Mouse (Mus musculus) heart, adult 8-10 months (tissue): ENCODE measurements around the gene Islr. TPM values are rescaled to one million over a fixed set of nuclear protein-coding genes. Genes with fewer than 3 reads are reported as not detected.
A peak's percentile ranks its signal among the peaks of the same experiment; 100 is the strongest.

Source experiments
- DNase-seq: peaks from one replicate; pipeline ENCODE4 v3.0.0; 2022; ENCODE audit warnings: low spot score
- total RNA-seq, 4 experiments: library from RNA; stranded (reverse); gene quantifications; 2 replicates each; pipeline ENCODE4 v1.2.4; 2022

The Islr gene
- total RNA-seq, 4 experiments from 2014 or later = 18.0 to 21.1 (median 19.4) TPM

DNA sequence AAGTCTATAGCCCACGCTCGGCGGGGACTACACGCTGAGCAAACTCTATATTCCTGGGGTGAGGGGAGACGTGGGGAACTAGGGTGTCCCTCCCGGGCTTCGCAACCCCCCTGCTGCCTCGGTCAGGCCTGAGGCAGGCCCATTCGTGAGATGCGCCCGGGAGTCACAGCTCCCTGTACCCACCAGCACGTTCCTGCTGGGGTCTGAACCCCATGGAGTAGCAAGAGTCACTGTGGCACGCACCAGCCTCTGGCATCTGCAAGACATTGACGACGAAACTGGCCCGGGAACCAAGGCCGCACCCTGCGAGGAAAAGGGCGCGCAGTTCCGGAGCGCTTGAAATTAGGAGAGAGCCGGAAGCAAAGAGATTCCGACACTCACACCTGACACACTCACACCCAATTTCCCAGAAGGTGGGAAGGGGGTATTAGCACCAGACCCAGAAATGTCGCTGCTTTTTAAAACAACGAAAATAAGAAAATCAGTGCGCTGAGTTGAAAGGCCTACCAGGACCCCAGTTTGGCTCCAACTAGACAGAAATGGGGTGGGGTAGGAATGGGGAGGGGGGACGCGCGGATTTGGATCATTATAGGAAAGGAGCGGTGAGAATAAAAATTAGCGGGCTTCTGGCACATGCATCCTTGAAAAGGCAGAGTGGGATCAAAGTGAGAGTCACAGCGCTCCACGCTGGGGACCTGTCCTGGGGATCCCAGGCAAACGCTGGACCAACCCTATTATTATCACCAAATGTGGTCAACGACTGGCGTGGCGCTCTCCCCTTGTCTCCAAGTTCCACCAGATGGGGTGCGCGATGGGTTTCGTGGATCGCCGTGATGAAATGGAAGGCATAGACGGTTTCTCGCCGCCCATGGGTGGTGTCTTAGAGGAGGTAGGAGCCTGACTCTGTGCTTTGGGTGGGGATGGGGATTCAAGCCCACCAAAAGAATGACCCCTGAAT is 7.2 kb downstream of the Islr start:
- DNase-seq = no peak

DNA sequence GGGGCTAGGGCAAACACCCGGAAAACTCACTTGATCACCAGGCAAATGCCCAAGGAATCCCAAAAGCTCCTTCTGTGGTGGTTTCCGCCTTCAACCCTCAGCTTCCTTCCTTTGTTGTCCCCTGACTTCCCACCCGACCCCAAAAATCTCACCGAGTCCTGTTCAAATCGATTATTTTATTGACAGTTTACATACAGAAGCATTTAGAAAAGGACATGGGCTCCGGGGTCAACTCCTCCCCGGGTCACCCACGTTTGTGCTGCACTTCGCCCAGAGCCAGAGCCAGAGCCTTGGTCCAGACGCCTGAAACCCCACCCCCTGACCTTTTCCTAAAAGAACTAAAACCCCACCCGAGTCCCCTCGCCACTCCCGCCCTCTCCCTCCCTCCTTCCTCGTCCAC is 8.0 kb downstream of the Islr start:
- no peak for DNase-seq

DNA sequence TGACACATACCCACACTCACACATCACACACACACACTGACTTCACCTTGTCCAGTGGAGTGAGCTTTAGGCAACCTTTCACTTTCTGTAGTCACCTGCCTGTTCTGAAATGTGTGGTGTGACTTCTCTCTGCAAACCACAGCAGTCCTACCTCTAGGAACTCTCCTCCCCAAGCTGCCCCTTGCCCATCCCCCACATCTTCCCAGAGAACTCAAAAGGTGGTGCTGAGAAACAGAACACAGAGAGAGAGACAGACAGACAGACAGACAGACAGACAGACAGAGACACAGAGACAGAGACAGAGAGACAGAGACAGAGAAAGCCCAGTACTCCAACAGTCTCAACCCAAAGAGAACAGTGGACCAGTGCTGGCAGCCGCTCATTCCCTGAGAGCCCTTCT is 8.4 kb downstream of the Islr start:
- DNase-seq = no peak

DNA sequence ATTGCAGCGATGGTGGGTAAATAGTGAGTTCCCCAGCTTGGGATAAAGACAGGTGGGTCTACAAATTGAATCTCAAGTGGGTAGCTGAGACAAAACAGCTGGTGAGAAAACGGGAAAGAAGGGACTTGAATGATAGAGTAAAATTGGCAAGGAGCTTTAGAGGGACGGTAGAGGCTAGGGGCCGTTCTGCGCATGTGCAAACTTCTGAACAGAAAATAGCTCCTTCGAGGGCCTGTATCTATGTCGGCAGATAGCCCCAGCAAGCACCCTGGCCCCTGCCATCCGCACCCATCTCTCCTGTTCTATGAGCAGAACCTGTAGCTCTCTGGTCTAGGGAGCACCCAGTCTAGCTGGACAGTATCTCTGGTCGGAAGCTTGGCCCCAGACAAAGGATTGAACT is 9.9 kb downstream of the Islr start:
- no peak for DNase-seq

DNA sequence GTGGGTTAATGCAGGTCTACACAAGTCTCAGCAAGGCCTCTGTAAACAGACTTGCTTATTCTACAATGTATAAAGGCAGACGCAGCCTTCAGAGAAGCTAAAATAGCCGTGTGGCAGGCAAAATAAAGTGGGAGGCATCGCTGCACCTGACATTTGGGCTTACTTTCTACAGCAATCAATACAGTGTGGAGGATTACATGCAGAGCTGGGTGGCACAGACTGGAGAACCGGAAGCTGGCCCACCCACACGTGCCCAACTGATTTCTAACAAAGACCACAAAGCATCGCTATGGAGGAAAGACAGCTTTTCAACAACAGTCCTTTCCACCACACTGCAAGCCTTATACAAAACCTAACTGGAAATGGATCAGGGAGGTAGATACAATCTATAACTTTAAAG is 19.6 kb downstream of the Islr start:
- DNase-seq = no peak

DNA sequence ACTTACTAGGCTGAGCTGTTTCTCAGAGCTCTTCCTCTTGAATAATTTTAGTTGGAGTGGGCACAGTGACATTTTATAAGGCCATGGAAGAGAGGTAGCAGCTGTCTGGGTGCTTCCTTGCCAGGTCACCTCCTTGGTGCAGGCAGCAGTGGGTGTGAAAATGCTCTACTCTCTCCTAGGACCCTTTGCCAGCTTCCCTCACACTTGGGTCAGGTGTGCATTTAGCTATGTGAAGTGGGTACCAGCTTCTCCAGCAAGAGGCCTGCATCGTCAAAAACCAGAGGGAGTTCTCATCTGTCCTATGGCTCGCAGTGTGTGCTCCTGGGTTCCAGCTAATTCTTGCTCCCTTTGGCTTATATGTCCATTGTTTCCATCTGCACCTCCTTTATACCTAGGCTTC is 24.7 kb downstream of the Islr start:
- no peak for DNase-seq

DNA sequence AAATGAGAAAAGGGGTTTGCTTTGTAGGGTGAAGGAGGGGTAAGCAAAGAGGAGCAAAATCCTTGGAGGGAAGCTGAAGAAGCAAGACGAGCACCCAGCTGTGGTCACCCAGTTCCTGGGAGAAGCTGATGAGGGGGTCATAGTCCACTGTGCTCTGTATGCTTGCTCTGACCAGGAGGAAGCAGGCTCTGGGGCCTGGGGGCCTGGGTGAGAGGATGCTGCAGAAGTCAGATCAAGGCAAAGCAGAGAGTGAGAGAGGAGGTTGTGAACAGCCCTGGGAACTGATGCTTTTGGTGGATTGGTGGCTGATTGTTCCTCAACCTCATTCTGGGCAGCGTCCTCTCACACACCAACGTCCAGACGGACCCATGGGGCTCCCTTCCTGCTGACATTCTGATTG is 26.9 kb downstream of the Islr start:
- DNase-seq = no peak

DNA sequence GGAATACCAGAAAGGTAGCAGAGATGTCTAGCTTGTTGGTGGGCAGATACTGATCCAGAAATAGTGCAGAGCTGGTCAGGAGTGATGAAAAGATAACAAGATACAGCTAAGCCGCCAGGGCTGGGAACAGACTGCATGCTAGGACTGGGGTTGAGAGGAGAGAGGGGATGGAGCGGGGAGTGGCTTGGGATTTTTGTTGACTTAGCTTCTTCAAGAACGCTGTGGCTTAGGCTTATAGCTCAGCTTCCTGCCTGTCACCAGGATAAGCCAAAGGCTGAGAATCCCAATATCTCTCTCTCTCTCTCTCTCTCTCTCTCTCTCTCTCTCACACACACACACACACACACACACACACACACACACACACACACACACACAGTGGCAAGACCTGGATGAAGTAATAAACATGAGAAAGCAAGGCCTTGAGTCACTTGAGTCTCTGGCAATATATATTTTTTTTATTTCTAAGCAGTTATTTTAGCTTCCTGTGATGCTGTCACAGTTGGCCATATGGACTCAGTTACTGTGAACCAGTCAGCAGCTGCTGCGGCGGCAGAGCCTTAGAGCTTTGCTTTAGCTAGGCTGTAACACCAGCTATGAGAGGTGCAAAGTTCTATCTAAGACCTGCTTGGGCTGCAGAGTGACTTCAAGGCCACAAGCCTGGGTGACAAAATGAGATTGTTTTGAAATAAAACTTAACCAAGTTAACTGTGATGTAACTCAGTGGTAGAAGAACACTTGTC is 28.2 kb downstream of the Islr start:
- DNase-seq = no peak

DNA sequence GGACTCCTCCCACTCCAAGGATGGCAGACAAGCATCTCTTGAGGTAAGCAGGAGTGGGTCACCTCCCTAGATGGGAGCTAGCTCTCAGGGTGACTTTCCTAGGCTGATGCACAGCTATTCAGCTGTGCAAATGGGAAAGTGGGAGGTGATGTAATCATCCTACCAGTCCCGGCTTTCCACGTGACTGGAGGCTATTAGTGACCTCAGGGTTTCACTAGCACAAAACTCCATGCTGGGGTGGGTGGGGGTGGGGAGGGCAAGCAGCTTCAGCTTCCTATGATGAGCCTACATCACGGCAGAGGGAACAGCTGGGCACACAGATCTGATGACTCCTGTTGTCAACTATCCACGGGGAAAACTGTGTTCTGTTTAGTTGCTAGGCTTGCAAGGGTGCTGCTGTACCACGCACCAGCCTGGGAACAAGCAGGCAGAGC is 29.3 kb downstream of the Islr start:
- DNase-seq = no peak

DNA sequence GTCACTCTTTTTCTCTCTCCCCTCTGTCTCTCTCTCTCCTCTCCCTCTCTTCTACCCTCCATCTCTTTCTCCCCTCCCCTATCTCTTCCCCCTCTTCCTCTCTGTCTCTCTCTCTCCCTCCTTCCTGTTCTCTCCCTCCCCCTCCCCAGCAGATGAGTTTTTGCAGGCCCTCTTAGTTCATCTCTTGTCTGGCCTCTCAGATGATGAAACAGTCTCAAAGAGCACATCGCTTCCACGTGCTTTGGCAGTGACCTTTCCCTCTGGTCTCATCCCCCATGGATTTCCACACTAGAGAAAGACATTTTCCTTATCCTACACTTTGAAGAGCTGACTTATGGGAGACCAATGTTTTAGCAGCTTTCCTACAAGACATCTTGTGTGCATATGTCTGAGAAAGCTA is 31.2 kb downstream of the Islr start:
- DNase-seq = no peak

DNA sequence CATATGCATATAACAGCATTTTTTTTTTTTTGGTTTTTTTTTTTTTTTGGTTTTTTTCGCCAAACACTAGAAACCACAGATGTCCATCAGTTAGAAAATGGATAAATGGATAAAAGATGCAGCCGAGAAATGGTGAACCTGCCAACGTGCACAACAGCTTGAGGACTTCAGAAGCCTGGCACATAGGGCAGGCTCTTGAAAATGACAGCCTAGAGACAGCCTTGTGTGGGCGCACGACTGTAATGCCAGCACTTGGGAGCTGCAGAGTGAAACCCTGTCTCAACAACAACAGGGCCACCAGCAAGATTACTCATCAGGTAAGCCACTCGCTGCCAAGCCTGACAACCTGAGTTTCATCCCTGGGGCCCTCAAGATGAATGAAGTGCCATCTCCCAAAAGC is 34.7 kb downstream of the Islr start:
- DNase-seq = no peak

DNA sequence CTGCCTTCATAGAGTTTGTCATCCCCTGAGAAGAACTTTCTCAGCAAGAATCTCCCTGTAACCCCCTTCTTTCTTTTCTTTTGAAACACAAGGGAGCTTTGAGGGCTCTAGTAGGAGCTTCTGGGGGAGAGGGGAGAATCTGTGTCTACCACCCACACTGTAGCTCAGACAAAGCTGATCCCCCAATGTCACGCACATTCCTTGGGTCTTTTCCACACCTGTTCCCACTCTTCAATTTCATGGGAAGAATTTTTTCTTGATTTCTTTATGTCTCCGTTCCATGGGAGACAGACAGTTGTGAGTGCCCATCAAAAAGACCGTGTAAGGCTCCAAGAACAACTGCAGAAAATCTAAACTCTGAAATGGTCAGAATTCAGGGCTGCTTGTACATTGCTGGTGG is 35.2 kb downstream of the Islr start:
- DNase-seq = no peak

DNA sequence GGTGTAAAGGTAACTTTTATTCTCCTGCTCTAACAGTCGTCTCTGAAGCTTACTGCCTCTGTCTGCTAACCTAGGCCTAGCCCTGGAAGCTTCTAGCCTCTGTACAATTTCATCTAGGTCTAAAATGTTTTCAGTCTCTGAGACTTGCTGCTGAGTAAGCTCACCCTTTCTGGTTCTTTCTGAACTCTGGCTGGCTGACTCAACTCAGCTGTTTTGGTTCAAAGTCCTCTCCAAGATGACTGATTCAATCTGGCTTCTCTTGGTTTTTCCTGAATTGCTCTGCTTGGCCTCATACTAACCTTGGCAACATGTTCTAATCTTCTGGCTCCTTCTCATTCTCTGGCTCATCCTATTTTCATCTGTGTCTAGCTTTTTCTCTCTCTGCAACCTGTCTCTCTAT is 38.3 kb downstream of the Islr start:
- no peak for DNase-seq

DNA sequence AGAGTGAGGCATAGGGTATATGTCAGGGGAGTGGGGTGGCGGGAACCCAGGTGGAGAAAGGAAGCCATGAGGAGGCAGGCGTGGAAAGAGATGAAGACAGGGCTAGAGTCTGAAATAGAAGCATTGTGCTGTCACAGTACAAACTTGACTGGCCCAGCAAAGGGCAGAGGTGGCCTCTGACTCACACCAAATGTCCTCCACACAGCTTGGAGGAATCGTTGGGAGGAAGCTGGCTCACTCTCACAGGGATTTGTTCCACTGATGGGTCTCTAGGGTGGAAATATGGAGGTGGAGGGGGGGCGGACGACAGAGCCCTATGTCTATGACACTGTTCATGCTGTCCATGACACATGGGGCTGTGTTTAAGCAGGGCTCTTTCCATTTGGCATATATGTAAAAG is 41.0 kb downstream of the Islr start:
- no peak for DNase-seq

DNA sequence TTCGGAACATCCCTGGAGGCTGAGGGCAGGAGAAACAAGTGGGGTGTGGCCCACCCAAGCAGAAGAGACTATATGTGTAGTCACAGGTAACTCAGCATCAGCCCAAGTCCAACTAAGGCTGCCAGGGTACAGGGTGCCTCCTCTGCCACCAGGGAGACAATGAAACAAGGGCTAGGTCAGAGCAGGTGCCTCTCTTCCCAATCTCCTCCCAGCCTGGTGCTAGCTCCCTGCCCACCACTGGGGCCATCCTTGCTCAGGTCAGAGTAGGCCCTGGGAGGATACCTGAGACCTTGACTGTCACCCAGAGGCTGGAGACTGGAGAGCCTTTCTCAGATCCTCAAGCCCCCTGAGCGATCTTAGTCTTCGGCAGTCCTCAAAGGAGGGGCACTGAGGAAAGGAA is 41.9 kb downstream of the Islr start:
- no peak for DNase-seq

DNA sequence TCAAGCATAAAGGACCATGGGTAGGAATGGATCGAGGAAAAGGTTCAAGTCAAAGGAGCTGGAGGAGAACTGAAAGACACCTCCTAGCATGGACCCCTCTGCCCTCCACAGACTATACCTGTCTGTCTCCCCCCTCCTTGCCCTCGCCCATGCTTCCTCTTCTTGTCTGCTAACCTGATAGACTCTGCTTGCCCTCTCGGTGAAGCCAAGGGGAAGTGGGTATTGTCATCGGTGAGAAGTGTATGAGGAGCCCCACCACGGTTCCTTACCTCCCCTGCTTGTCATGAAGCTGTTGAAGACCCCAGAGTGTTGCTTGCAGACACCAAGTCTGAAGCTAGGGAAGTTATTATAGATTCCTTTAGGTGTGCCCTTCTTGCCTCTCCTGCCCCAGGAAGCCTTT is 43.8 kb downstream of the Islr start:
- DNase-seq = no peak

DNA sequence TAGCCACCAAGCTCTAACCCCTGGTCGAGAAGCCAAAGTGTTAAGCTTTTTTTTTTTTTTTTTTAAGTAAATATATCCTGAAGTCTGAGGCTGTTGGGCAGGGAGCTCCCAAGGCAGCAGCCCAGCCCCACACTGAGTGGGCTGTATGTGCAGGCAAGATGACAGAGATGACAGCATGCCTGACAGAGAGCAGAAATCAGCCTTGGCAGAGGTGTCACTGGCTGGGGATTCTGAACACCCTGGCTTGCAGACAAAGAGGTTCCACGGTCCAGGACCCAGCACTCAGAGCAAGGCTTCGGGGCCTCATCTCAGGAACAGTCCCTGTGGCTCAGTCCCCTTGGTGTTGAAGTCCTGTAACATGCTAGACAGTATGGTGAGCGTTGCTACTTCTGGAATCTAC is 44.3 kb downstream of the Islr start:
- DNase-seq = no peak

DNA sequence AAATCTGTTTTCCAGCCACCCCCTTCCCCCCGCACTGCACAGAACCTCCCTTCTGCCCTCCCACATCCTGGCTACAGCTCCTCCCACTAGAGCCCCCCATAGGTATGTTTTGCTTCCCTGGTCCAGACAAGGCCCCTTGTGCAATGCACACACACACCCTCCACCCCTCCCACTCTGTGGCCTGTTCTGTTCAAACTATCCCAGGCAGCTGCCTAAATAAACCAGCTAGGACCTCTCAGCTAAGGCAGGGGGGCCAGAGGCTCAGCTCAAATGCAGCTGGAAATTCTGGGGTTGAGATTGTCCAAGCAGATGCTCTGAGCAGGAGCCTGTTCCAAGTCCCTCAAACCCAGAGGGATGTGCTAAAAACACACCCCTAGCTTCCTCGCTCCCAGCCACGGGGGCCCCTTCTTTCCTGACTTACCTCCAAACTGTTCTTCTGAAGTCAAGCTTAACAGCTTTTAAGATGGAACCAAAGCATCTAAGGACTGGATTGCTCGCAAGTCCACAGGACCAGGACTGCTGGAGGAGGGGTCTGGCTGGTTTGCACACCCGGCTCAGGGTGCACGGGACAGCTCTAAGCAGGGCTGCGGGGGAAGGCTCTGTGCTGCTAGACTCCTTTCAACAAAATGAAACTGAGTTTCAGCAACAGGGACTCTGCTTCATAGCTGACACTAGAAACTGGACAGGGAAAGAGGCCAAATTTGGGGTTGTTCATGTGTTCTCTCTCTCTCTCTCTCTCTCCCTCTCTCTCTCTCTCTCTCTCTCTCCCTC is 45.4 kb downstream of the Islr start:
- DNase-seq = peak; percentile 57

DNA sequence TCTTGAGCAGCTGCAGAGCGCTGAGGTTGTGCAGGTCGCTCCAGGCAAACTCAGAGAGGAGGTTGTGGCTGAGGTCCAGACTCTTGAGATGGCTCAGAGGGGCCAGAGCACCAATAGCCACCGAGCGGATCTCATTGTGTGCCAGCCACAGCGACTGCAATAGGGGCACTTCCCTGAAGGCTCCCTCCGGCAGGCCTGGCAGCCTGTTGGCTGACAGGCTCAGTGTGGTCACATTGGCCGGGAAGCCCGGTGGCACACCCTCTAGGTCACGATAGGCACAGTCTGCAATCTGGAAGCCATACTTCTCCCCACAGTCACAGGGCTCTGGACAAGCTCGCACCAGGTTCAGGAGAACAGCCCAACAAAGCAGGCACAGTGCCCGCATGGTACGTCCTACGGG is 46.3 kb downstream of the Islr start:
- no peak for DNase-seq

DNA sequence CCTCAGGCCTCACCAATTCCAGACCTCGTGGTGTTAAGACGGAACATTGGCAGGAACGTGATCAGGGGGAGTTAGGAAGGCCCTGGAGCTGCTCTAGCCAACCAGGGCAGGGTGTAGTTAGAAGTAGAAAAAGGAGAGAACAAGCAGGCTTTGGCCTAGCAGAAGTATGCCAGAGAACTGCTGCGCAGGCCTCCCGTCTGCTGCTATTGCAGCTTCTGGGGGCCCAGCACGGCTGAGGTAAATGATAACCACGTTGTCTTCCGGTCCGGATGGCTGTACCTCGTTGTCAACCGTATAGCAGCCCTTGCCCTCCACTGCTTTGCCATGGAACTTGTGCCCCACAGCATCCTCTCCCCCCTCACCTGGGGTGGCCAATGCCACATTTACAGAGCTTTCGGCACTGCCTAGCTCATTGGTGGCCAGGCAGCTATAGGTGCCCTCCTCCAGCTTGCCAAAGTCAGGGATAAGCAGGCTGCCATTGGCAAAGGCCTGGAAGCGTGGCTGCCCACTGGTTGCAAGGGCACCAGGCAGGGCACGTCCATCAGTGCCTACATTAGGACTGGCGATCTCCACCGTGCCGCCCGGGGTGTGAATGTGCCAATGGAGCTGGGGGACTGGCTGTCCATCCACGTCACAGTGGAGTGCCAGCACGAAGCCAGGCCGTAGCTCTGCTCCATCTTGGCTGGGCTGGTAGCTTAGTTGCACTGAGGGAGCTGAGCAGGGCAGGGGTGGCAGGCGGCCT is 47.1 kb downstream of the Islr start:
- DNase-seq = no peak

DNA sequence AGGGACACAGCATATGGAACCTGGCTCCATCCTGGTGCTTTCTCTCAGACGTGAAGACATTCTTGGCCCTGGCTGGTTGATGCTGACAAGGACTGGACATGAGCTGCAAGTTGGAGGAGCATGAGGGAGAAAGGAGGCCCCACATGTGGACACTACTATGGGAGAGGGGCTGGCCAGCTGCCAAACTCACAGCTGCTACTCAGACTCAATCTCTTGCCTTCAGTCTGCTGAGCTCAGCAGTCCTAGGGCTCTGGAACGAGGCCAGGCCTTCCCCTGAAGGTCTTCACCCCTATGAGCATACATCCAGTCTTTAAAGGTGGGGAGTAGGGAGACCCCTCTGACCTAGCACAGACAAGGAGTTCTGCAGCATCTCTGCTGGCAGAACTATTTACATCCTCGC is 48.7 kb downstream of the Islr start:
- DNase-seq = no peak

DNA sequence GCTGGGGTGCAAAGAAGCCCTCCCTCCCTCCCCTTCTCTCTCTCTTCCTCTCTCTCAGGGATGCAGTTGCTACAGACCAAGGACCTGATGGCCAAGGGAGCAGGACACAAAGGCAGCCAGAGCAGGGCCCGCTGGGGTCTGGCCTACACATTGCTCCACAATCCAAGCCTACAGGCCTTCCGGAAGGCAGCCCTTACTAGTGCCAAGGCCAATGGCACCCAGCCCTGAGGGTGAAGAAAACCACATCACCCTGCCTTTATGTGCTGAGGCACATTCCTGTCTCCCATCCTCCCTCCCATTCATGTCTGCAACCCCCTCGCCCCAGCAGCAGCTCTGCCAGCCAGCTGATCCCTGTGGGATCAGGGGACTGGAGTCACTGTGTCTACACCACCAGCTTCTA is 51.0 kb downstream of the Islr start:
- no peak for DNase-seq
